Mouse (Mus musculus) mouse embryonic stem cell (cell line): ENCODE results near the gene Slc39a5.

ENCODE experiments used
- in situ Hi-C, 2 experiments: fragments of 300-500 bp; cut with MboI; formaldehyde crosslinking; loops; 1 replicate in 1 of 2; 3 replicates in 1 of 2; pipeline ENCODE4 v1.14.3; 2019 to 2020; ENCODE audit warnings: low sequenced_read_pairs in 2 of 2, low pct_unique_long_range_greater_than_20kb in 1 of 2, mixed read lengths in 1 of 2; ENCODE audit not compliant: unreplicated experiment in 1 of 2

The Slc39a5 gene

GRCm38 (mm10) chr10:128379260-128379659 is 21.8 kb downstream of the Slc39a5 start:
- in situ Hi-C loops: no loop called here

GRCm38 (mm10) chr10:128378462-128378861 is 22.6 kb downstream of the Slc39a5 start:
- in situ Hi-C loops: no loop called here

DNA sequence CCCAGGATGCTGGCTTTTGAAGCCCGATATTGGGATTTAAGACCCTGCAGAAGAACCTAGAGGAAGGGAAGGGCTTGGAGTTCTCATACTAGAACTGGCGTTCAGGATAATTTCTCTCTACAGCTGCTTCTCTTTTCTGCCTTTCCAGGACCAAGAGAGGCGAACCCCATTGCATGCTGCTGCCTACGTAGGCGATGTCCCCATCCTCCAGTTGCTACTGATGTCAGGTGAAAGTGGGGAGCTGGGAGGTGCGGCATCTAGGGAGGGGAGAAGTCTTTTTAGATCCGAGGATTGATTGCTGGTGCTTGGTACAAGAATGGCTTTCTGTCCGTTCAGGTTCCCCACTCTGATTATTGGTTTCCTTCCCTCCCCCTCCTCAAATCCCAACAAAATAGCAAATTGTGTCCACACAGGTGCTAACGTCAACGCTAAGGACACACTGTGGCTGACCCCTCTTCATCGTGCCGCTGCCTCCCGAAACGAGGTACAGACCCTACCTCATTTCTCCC is 23.0 kb downstream of the Slc39a5 start:
- in situ Hi-C loops: no loop called here

GRCm38 (mm10) chr10:128377222-128377939 is 23.6 kb downstream of the Slc39a5 start:
- in situ Hi-C loops: no loop called here

DNA sequence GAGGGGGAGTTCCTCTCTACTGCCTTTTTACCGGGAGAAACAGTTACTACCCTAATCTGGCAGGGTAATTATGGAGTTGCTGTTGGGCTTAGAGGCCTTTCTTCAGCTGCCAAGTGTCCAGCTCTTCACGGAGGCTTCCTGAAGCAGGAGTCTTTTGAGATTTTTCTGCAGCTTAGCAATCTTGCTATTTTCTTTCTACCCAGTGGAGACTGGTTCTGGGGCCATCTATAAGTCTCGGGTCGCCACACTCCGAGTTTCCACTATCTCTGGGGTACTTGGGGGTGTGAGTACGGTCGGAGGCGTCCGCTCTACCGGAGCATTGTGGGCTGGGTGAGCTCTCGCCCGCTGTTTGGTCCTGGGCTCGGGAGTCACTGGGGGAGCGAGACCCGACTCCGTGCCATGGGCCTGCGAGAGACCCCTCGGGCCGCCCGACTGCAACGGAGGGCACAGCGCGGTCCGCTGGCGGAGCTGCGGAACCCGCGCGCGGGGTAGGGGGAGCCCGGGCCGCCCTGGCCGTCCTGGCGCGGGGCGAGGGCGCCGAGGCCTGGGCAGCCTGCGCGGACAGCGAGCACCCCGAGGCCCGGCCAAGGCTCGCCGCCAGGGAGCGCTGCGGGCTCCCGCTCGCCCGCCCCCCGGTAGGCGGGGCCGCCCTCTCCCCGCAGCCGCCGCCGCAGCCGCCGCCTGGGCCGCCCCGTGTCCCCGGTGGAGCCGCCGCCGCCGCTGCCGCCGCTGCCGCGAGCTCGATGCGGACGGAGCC is 24.4 kb downstream of the Slc39a5 start, which contains the start of gene Ankrd52:
Gene Ankrd52 (plus strand): TSS at position 661 of the 757 bp plus-strand sequence.
- in situ Hi-C loops: no loop called here

DNA sequence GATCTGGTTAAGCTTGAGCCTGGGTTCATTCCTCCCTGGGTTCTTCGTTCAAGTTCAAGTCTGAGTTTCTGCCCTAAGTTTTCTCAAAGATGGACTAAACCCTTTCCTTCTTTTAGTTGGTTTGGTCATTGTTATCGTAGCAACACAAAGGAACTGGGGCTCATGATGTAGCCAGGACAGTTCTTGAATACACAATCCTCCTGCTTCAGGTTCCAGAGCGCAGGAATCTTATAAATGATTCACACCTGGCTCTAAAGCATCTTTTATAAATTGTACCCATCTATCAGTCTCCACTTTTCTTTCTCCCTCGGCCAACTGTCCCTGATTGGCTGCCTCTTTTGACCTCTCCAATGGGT is 25.0 kb downstream of the Slc39a5 start:
- in situ Hi-C loops: no loop called here

DNA sequence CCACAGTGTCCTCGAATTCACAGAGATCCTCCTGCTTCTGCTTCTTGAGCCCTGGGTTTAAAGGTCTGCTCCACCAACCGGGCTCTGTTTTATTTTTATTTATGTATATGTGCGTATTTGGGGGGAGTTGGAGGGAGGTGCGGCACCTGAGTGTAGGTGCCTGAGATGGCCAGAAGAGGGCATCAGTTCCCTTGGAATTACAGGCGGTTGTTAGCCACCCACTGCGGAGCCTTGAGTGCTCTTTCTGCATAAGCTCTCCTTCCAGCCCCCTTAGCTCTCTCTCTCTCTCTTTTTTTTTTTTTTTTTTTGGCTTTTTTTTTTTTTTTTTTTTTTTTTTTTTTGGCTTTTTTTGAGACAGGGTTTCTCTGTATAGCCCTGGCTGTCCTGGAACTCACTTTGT is 26.6 kb downstream of the Slc39a5 start:
- in situ Hi-C loops: no loop called here

DNA sequence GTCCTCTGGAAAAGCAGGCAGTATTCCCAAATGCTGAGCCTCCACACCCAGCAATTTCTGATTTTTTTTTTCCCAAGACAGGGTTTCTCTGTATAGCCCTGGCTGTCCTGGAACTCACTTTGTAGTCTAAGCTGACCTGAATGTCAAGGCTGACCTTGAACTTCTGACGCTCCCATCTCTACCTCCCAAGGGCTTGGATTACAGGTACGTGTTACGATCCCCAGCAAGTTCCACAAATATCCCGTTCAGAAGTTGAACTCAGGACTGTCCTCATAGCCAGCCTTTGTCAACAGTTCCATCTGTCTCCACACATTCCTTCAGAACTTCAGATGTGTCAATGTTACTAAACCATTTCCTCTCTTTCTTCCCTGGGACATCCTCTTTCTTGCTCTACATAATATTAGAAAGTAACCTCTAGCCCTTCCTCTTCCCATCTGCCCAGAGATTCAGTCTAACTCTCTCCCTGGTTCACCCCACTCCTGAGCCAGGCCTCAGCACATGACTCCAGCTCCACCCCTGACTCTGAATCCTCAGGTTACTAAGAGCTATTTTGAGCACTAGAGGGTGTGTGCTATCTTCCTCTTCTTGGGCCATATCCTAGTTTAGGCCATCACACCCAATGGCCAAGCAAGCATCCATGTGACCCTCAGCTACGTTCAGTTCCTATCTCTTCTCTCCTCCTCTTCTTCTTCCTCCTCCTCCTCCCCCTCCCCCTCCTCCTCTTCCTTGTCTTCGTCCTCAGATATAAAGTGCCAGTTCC is 27.9 kb downstream of the Slc39a5 start:
- in situ Hi-C loops: no loop called here

- in situ Hi-C loops: no loop called here
Observed at GRCm38 (mm10) chr10:128372142-128372541, 28.9 kb downstream of the Slc39a5 start.

GRCm38 (mm10) chr10:128370601-128371000 is 30.4 kb downstream of the Slc39a5 start:
- in situ Hi-C loops: no loop called here

GRCm38 (mm10) chr10:128370021-128370420 is 31.0 kb downstream of the Slc39a5 start:
- in situ Hi-C loops: no loop called here

- in situ Hi-C loops: no loop called here
Observed at GRCm38 (mm10) chr10:128369599-128369998, 31.4 kb downstream of the Slc39a5 start.

- in situ Hi-C loops: no loop called here
Observed at GRCm38 (mm10) chr10:128369218-128369543, 31.8 kb downstream of the Slc39a5 start.

DNA sequence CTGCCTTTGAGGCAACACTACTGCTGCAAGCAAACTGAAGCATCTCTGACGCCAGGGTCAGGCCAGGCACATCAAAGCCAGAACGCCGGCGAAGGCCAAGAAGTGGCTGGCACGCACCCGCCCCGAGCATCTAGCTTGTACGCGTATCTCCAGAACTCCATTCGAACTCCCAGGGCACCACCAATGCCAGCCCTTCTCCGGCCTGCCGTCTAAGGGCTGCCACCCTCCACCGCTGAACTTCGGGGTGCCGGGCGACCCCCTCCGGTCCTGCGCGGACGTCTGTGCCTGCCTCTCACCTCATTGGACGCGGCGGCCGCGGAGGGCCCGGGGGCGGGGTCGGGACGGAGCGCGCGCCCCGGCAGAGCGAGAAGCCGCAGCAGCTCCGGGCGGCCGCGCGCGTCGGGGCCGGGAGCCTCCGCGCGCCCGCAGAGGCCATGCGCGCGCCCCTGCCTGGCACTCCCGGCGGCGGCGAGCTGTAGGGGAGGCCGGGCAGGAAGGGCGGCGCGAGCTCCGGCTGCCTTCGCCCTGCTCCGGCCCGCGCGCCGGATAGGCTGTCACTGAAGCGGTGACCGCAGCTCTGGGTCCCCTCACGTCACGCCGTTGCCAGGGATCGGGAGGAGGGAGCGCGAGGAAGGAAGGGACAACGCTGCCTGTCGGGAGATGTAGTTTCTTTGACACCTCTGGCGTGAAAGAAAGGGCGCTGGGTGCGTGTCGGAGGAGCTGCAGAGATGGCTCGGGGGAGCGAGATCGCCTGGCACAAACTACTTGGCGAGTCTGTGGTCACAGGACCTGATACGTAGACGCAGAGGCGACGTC is 32.4 kb downstream of the Slc39a5 start, which contains the start of gene Coq10a:
Gene Coq10a (minus strand): TSS at position 596 of the 816 bp plus-strand sequence.
- in situ Hi-C loops: no loop called here

- in situ Hi-C loops: no loop called here
Observed at GRCm38 (mm10) chr10:128367899-128368401, 33.1 kb downstream of the Slc39a5 start.

DNA sequence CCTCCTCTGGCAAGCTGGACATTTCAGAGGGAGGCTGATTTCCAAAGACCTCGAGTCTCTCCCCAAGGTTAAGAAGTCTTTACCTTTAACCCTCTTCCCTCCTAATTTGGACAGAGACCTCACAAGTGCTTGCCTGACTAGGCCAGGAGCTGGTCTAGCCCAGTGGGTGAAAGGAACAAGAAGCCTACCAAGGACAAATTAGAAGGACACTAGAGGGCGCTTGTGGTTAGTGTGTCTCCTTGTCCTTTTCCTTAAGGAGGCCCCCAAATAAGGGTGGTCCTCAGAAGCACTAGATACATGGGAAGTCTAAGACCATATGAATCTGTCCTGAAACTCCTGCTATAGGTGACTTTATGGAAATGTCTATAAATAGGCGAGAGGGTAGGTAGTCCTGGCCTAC is 38.5 kb downstream of the Slc39a5 start:
- in situ Hi-C loops: no loop called here

- in situ Hi-C loops: no loop called here
Observed at GRCm38 (mm10) chr10:128361836-128362235, 39.2 kb downstream of the Slc39a5 start.

DNA sequence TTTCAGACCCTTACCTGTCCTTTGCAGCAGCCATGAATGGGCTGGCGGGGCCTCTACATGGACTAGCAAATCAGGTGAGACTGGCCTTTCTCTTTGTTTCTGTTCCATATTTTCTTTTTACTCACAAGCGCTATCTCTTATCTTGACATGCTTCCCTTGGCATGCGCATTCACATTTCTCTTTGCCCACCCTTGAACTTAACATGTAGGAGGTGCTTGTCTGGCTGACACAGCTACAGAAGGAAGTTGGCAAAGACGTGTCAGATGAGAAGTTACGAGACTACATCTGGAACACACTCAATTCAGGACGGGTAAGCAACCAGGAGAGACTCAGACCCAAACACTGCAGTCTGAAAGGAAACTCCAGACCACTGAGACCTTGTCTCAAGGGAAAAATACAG is 41.8 kb downstream of the Slc39a5 start:
- in situ Hi-C loops: no loop called here
